Mouse (Mus musculus): ENCODE results near the gene Fgfr2.
"Not testable (repeated sequence)": the region's sequence is repeated elsewhere in the genome, so short reads cannot be mapped to it uniquely, and the experiment has no call there.

The Fgfr2 gene

GRCm38 (mm10) chr7:132458493-132458892 is 664.7 kb downstream of the Fgfr2 start:
- no peak for DNase-seq (ENCODE audit: low read depth, low spot score)

GRCm38 (mm10) chr7:132455071-132455720 is 668.0 kb downstream of the Fgfr2 start:
- DNase-seq (ENCODE audit: low read depth, low spot score), result no peak

- DNase-seq (ENCODE audit: low read depth, low spot score), result no peak
Observed at GRCm38 (mm10) chr7:132449891-132450735, 673.0 kb downstream of the Fgfr2 start.

GRCm38 (mm10) chr7:132448511-132449154 is 674.5 kb downstream of the Fgfr2 start:
- DNase-seq (ENCODE audit: low read depth, low spot score), result no peak

- no peak for DNase-seq (ENCODE audit: low read depth, low spot score)
Observed at GRCm38 (mm10) chr7:132447558-132447957, 675.6 kb downstream of the Fgfr2 start.

- no peak for DNase-seq (ENCODE audit: low read depth, low spot score)
Observed at GRCm38 (mm10) chr7:132446841-132447240, 676.3 kb downstream of the Fgfr2 start.

GRCm38 (mm10) chr7:132444221-132444620 is 678.9 kb downstream of the Fgfr2 start:
- DNase-seq (ENCODE audit: low read depth, low spot score), result no peak

GRCm38 (mm10) chr7:132443769-132444168 is 679.4 kb downstream of the Fgfr2 start:
- no peak for DNase-seq (ENCODE audit: low read depth, low spot score)

GRCm38 (mm10) chr7:132443134-132443533 is 680.0 kb downstream of the Fgfr2 start:
- DNase-seq (ENCODE audit: low read depth, low spot score), result no peak

GRCm38 (mm10) chr7:132442133-132442763 is 680.9 kb downstream of the Fgfr2 start:
- DNase-seq (ENCODE audit: low read depth, low spot score), result not testable (repeated sequence)

GRCm38 (mm10) chr7:132439916-132440315 is 683.2 kb downstream of the Fgfr2 start:
- no peak for DNase-seq (ENCODE audit: low read depth, low spot score)

GRCm38 (mm10) chr7:132438060-132438459 is 685.1 kb downstream of the Fgfr2 start:
- DNase-seq (ENCODE audit: low read depth, low spot score), result no peak

GRCm38 (mm10) chr7:132437431-132437830 is 685.7 kb downstream of the Fgfr2 start:
- DNase-seq (ENCODE audit: low read depth, low spot score), result no peak

- no peak for DNase-seq (ENCODE audit: low read depth, low spot score)
Observed at GRCm38 (mm10) chr7:132435486-132436055, 687.6 kb downstream of the Fgfr2 start.

GRCm38 (mm10) chr7:132429324-132429723 is 693.8 kb downstream of the Fgfr2 start:
- no peak for DNase-seq (ENCODE audit: low read depth, low spot score)

GRCm38 (mm10) chr7:132428308-132428707 is 694.8 kb downstream of the Fgfr2 start:
- no peak for DNase-seq (ENCODE audit: low read depth, low spot score)

- DNase-seq (ENCODE audit: low read depth, low spot score), result no peak
Observed at GRCm38 (mm10) chr7:132426069-132426468, 697.1 kb downstream of the Fgfr2 start.

GRCm38 (mm10) chr7:132425364-132425999 is 697.7 kb downstream of the Fgfr2 start:
- DNase-seq (ENCODE audit: low read depth, low spot score), result no peak

- DNase-seq (ENCODE audit: low read depth, low spot score), result no peak
Observed at GRCm38 (mm10) chr7:132423570-132423969, 699.6 kb downstream of the Fgfr2 start.

GRCm38 (mm10) chr7:132419378-132420255 is 703.5 kb downstream of the Fgfr2 start:
- no peak for DNase-seq (ENCODE audit: low read depth, low spot score)
